Mouse (Mus musculus) lung, postnatal 36 days (tissue): Measurements from ENCODE around the gene Prelid3b.

ENCODE experiments used
- DNase-seq: peaks from one replicate; pipeline ENCODE4 v3.0.0; 2022; ENCODE audit warnings: mixed read lengths

Gene Prelid3b

DNA sequence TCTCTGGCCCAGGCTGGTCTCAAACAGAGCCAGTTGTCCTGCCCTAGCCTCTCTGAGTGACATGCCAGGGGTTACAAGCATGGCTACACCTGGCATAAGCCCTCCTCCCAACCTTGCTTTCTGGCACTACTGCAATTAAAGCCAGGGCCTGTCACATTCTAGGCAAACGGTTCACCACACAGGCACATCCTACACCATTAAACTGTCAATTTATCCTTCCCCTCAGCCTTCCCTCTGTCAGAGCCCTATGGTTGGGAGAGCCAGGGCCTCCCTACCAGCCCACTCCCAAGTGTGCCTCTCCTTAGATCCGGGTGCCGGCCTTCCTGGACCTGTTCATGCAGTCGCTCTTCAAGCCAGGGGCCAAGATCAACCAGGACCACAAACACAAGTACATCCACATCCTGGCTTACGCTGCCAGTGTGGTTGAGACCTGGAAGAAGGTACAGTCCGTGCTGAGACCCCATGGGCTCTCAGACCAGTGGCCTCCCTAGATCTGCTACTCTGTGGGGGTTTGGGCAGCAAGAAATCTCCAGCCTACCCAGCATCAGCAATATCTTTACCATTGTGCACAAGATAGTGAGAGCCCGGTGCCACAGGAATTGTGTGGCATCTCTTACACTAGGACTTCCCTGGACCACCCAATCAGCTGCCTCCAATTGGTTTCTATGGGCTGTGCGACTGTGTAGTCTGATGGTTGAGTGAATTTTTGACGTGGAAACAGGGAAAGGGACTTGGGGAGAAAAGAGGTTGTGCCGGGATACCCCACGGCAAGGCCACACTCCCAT, 48.4 kb downstream of the Prelid3b start:
- no peak for DNase-seq

DNA sequence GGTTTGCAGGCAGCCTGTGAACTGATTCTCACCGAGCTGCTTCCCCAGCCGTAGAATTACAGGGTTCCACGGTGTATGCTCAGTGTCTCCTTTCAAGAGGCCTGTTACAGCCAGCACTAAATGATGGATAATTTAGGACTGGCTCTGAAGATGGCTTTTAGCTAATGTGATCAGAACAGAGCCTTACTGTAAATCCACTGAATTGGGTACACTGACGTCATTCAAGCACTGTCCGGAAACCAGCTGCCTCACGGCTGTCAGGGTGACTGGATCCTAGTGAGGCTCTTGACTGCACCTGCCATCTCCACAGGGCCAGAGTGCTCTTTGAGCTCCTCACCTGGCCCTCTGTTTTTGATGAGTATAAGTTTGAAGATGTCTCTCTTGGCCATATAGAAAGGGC, 51.8 kb downstream of the Prelid3b start:
- no peak for DNase-seq

DNA sequence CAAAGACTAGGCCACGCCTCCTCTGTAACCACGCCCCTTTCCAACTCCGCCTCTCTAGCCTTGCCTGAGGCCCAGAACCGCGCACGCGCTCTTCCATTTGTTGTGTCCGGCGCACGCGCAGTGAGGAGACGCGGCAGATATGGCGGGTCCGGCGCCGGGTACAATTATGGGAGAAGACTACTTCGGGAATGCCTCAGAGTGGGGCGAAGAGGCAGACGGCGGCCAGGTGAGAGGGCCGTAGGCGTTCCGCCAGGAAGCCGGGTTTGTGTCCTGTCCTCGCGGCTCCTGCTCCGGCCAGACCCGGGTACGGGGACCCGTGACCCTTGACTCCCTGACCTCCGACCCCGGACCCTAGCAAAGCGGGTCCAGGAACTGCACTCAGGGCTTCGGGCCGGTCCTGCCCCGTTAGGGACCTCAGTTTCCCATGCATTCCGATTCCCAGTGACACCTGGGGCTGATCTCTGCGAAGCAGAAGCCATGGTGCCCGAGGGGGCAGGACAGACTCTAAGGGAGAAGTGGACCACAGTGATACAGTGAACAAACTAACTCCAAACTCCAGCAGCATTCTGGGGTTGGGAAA, 57.1 kb downstream of the Prelid3b start, which contains the start of gene Nelfcd:
Gene Nelfcd, plus strand, starts transcription at position 74 of the 580 bp plus-strand sequence.
- DNase-seq = peak; percentile 97
